Mouse (Mus musculus) cerebellum, postnatal 25 days (tissue): ENCODE results near the gene Trim40.
A peak's percentile ranks its signal among the peaks of the same experiment; 100 is the strongest.

Experiments
- DNase-seq, 2 experiments: peaks; one replicate each; pipeline ENCODE4 v3.0.0; 2021; ENCODE audit warnings: mixed read lengths in 2 of 2

Trim40 gene

GRCm38 (mm10) chr17:36890073-36890903, at the start of gene Trim40:
Gene Trim40 (minus strand): TSS chr17:36890123.
- DNase-seq = no peak

- DNase-seq = no peak
Observed at GRCm38 (mm10) chr17:36938056-36938455, 48.1 kb upstream of the Trim40 start.

- no peak for DNase-seq
Observed at GRCm38 (mm10) chr17:36931806-36932205, 41.9 kb upstream of the Trim40 start.

GRCm38 (mm10) chr17:36931130-36931529, 41.2 kb upstream of the Trim40 start:
- no peak for DNase-seq

- no peak for DNase-seq
Observed at GRCm38 (mm10) chr17:36930233-36930632, 40.3 kb upstream of the Trim40 start.

GRCm38 (mm10) chr17:36929236-36929932, 39.5 kb upstream of the Trim40 start:
- DNase-seq = no peak

- no peak for DNase-seq
Observed at GRCm38 (mm10) chr17:36927496-36928120, 37.7 kb upstream of the Trim40 start.

- no peak for DNase-seq
Observed at GRCm38 (mm10) chr17:36923491-36923890, 33.6 kb upstream of the Trim40 start.

GRCm38 (mm10) chr17:36922715-36923114, 32.8 kb upstream of the Trim40 start:
- DNase-seq = no peak

- no peak for DNase-seq
Observed at GRCm38 (mm10) chr17:36920239-36920638, 30.3 kb upstream of the Trim40 start.

GRCm38 (mm10) chr17:36915076-36915475, 25.2 kb upstream of the Trim40 start:
- DNase-seq = peak; percentile 60 to 81

GRCm38 (mm10) chr17:36914108-36914507, 24.2 kb upstream of the Trim40 start:
- peak; percentile 72 to 90 for DNase-seq

GRCm38 (mm10) chr17:36912031-36912430, 22.1 kb upstream of the Trim40 start:
- DNase-seq = no peak

- no peak for DNase-seq
Observed at GRCm38 (mm10) chr17:36909802-36910201, 19.9 kb upstream of the Trim40 start.

- no peak for DNase-seq
Observed at GRCm38 (mm10) chr17:36908235-36908634, 18.3 kb upstream of the Trim40 start.

- DNase-seq = no peak
Observed at GRCm38 (mm10) chr17:36903651-36904050, 13.7 kb upstream of the Trim40 start.

- no peak for DNase-seq
Observed at GRCm38 (mm10) chr17:36900691-36901090, 10.8 kb upstream of the Trim40 start.

GRCm38 (mm10) chr17:36900001-36900400, 10.1 kb upstream of the Trim40 start:
- no peak for DNase-seq

- DNase-seq = no peak
Observed at GRCm38 (mm10) chr17:36899376-36899775, 9.5 kb upstream of the Trim40 start.

GRCm38 (mm10) chr17:36897552-36898205, 7.8 kb upstream of the Trim40 start, which contains the start of gene Trim31:
Gene Trim31 (plus strand): TSS chr17:36898118.
- no peak for DNase-seq

GRCm38 (mm10) chr17:36897065-36897464, 7.1 kb upstream of the Trim40 start:
- no peak for DNase-seq

- peak; percentile 8 to 61 for DNase-seq
Observed at GRCm38 (mm10) chr17:36896583-36896982, 6.7 kb upstream of the Trim40 start.

- DNase-seq = no peak
Observed at GRCm38 (mm10) chr17:36893387-36893786, 3.5 kb upstream of the Trim40 start.
